Mouse (Mus musculus) right cerebral cortex, postnatal 14 days (tissue): ENCODE data around the gene Tex14.
"Not testable (repeated sequence)": the region's sequence is repeated elsewhere in the genome, so short reads cannot be mapped to it uniquely, and the experiment has no call there.

Source experiments
- DNase-seq: peaks from one replicate; pipeline ENCODE4 v3.0.0; 2022

The Tex14 gene

DNA sequence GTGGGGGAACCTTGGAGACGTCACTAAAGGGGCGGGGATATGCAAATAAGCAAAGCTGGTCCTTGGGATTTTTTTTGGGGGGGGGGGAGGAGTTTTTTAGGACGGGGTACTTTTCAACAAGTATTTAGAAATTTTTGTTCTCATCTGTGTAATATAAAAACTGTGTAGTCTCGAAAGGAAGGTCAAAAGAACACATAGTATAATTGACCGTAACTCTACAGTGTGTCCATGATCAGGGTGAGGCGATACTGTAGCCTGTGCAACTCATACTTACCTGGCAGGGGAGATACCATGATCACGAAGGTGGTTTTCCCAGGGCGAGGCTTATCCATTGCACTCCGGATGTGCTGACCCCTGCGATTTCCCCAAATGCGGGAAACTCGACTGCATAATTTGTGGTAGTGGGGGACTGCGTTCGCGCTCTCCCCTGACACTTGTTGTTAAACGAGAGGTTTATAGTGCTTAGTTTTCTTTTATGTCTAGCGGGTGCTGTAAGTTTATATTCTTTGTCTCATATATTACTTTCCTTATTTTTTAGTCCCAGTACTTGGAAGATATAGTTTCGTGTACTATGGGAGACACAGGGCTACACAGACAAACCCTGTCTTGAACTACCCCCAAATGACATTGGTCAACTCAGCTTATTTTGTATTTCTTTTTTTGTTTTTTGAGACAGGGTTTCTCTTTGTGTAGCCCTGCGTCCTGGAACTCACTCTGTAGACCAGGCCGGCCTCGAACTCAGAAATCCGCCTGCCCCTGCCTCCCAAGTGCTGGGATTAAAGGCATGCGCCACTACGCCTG lies 21.8 kb downstream of the Tex14 start:
- peak; percentile 65 for DNase-seq

GRCm38 (mm10) chr11:87427273-87428050 lies 22.6 kb downstream of the Tex14 start:
- DNase-seq = no peak

- DNase-seq = no peak
Observed at GRCm38 (mm10) chr11:87428051-87428673, 23.3 kb downstream of the Tex14 start.

GRCm38 (mm10) chr11:87429363-87429762 lies 24.5 kb downstream of the Tex14 start:
- no peak for DNase-seq

GRCm38 (mm10) chr11:87430374-87430773 lies 25.5 kb downstream of the Tex14 start:
- no peak for DNase-seq

DNA sequence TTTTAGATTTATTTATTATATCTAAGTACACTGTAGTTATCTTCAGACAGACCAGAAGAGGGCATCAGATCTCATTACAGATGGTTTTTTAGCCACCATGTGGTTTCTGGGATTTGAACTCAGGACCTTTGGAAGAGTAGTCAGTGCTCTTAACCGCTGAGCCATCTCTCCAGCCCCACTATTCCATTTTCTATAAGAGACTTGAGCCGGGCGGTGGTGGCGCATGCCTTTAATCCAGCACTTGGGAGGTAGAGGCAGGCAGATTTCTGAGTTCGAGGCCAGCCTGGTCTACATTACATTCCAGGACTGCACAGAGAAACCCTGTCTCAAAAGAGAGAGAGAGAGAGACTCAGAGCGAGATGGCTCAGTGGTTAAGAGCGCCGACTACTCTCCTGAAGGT lies 26.9 kb downstream of the Tex14 start:
- not testable (repeated sequence) for DNase-seq

DNA sequence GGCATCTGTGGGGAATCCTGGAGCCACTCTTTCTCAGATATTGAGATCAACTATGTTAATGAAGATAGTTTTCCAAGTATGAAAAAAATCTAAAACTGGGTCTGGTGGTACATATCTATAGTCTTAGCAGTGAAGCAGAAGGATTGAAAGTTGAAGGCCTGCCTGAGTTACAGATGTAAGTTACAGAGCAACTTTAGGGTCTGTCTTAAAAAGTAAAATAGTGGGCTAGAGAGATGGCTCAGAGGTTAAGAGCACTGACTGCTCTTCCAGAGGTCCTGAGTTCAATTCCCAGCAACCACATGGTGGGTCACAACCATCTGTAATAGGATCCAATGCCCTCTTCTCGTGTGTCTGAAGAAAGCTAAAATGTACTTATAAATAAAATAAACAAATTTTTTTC lies 27.6 kb downstream of the Tex14 start:
- no peak for DNase-seq

GRCm38 (mm10) chr11:87432933-87433669 lies 28.2 kb downstream of the Tex14 start:
- DNase-seq = no peak

DNA sequence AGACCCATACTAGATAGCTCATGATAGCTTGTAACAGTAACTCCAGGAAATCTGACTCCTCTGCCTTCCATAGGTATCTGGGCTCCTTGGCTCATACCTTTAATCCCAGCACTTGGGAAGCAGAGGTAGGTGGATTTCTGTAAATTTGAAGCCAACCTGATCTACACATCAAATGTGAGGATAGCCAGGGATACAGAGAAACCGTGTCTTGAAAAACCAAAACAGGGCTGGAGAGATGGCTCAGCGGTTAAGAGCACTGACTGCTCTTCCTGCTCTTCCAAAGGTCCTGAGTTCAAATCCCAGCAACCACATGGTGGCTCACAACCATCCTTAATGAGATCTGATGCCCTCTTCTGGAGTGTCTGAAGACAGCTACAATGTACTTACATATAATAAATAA lies 30.2 kb downstream of the Tex14 start:
- not testable (repeated sequence) for DNase-seq

GRCm38 (mm10) chr11:87436326-87437232 lies 31.7 kb downstream of the Tex14 start:
- DNase-seq = no peak

GRCm38 (mm10) chr11:87439796-87440420 lies 35.0 kb downstream of the Tex14 start:
- no peak for DNase-seq

- DNase-seq = peak; percentile 61
Observed at GRCm38 (mm10) chr11:87442643-87443372, 37.9 kb downstream of the Tex14 start.

- DNase-seq = peak; percentile 47
Observed at GRCm38 (mm10) chr11:87443373-87443883, 38.6 kb downstream of the Tex14 start.

DNA sequence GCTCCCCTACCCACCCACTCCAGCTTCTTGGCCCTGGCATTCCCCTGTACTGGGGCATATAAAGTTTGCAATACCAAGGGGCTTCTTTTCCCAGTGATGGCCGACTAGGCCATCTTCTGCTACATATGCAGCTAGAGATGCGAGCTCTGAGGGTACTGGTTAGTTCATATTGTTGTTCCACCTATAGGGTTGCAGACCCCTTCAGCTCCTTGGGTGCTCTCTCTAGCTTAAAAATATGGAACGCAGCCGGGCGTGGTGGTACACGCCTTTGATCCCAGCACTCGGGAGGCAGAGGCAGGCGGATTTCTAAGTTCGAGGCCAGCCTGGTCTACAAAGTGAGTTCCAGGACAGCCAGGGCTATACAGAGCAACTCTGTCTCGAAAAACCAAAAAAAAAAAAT lies 39.2 kb downstream of the Tex14 start:
- DNase-seq = not testable (repeated sequence)

GRCm38 (mm10) chr11:87444735-87445428 lies 40.0 kb downstream of the Tex14 start:
- DNase-seq = no peak

GRCm38 (mm10) chr11:87445593-87445992 lies 40.7 kb downstream of the Tex14 start:
- DNase-seq = not testable (repeated sequence)

GRCm38 (mm10) chr11:87446159-87446558 lies 41.3 kb downstream of the Tex14 start:
- DNase-seq = no peak

DNA sequence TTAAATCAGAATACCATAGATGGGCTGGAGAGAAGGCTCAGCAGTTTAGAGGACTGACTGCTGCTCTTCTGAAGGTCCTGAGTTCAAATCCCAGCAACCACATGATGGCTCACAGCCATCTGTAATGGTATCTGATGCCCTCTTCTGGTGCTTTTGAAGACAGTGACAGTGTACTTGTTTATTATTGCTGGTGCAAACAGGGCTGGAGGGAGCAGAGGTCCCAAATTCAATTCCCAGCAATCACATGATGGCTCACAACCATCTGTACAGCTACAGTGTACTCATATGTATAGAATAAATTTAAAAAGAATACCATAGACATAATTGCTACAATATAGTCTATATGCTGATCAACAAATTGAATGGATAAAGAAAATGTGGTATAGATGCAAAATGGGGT lies 42.6 kb downstream of the Tex14 start:
- DNase-seq = no peak

DNA sequence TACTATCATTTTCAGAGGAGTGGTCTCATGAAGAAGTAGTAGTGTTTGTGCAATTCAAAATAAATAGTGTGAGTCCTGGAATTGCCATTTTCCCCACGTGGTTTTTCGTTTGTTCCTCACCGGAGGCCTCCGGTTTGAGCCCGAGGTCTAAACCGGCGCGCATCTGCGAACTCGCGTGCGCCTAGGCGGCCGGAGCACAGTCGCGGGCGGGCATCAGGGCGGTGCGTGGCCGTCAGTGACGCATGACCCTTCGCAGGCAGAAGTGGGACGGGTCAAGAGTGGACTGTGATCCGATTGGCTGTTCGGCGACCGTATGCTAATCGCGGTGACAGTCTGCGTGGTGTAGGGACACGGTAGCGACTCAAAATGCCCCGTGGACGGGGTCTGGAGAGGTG lies 43.2 kb downstream of the Tex14 start:
- peak; percentile 83 for DNase-seq
